Mouse (Mus musculus): ENCODE measurements at regions not wholly inside any gene's neighbourhood (a gene's known extent, or its start where the extent isn't known, plus 50 kb on each side); places are given as distances from the start of the nearest gene placed in this dataset.

DNA sequence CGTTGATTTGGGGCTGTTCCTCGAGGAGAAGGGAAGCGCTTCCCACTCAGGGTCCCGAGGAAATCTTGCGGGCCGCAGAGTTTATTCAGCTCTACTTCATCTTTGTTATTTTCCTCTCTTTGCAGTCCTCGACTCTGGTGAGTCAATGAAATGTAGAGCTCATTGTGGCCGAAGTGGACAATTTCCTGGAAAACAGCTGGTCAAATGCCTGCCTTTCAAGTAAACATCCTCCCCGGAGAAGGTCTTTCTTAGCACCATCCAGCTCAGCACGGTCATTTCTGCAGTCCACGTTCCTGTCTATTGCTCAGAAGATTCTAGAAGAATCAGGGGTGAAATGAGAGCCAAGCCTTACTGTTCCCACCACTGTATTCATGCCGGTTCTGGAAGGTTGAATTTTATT lies 133.0 kb downstream of the Bcas1 start:
- TF ChIP-seq GATA1 (IDR thresholded peaks at IDR 0.05; ENCODE audit: low read length) (no peak), TAL1 (IDR thresholded peaks at IDR 0.05; ENCODE audit: low read length) (no peak)
- Histone ChIP-seq H3K27me3 (ENCODE audit: control insufficient read depth) (peaks cover 3% of the 10 kb centered on the region; the same call in 1 of the 2 replicates), H3K4me3 (replicated peaks) (no peak overlapping the region), H3K4me1 (ENCODE audit: control insufficient read depth) (no peaks in the 10 kb centered on the region), H3K9me3 (ENCODE audit: control insufficient read depth, low read length) (no peaks in the 10 kb centered on the region), H3K36me3 (ENCODE audit: control insufficient read depth) (no peaks in the 10 kb centered on the region)

GRCm38 (mm10) chr2:170291841-170292655 lies 135.6 kb downstream of the Bcas1 start:
- no peaks in the 10 kb centered on the region for H3K36me3 ChIP-seq (ENCODE audit: control insufficient read depth)
- TF ChIP-seq TAL1 (IDR thresholded peaks at IDR 0.05; ENCODE audit: low read length) (no peak), GATA1 (IDR thresholded peaks at IDR 0.05; ENCODE audit: low read length) (no peak)
- no peak overlapping the region for H3K4me3 ChIP-seq (replicated peaks)
- no peaks in the 10 kb centered on the region for H3K9me3 ChIP-seq (ENCODE audit: control insufficient read depth, low read length)
- no peaks in the 10 kb centered on the region for H3K4me1 ChIP-seq (ENCODE audit: control insufficient read depth)
- peaks cover 8% of the 10 kb centered on the region for H3K27me3 ChIP-seq (ENCODE audit: control insufficient read depth)

DNA sequence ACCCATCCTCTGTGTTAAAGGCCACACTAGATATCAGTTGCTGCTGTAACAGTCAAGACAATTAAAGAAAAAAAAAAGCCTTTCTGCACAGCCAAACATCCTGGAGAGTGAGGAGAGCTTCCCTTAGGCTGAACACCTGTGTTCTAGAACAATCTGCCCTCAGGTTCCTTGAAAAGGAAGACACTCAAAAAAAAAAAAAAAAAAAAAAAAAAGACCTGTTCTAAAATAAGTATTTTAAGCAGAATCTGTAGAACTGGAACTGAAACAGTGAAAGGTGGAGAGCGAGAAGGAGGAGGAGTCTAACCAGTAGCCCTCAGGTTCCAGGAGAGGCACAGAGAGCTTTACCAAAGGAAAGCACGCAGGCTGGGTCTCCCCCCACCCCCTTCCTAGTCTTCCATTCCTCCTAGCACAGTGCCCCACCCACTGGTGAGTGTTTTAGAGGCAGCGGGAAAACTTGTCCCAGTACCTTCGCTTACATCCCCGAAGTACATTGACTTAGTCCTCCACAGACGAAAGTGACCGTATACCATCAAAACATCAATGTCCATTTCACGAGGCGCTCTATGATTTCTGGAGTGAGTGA lies 138.2 kb downstream of the Bcas1 start:
- Histone ChIP-seq H3K4me1 (ENCODE audit: control insufficient read depth) (no peaks in the 10 kb centered on the region), H3K4me3 (replicated peaks) (no peak overlapping the region), H3K9me3 (ENCODE audit: control insufficient read depth, low read length) (no peaks in the 10 kb centered on the region), H3K27me3 (ENCODE audit: control insufficient read depth) (peaks cover 15% of the 10 kb centered on the region), H3K36me3 (ENCODE audit: control insufficient read depth) (no peaks in the 10 kb centered on the region)
- no peak for TF ChIP-seq TAL1 (IDR thresholded peaks at IDR 0.05; ENCODE audit: low read length)
- TF ChIP-seq GATA1 (IDR thresholded peaks at IDR 0.05; ENCODE audit: low read length), result no peak

DNA sequence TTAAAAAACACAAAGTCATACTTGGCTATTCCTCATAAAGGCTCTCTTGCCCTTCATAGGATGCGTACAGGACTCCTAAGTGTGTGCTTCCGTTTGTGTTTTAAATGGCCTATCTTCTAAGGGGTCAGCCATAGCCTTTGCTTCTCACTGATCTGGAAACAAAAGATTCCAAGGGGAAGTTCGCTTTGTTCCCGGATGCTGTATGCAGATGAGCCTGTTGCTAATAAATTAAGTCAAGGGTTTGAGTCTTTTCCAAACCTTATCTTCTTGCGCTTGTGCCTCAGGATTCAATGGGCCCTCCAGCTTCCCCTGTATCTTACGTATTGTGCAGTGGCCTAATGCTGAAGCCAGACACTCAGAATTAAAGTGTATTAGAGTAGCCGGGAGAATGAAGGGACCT lies 138.9 kb downstream of the Bcas1 start:
- Histone ChIP-seq H3K4me1 (ENCODE audit: control insufficient read depth) (no peaks in the 10 kb centered on the region), H3K36me3 (ENCODE audit: control insufficient read depth) (no peaks in the 10 kb centered on the region), H3K4me3 (replicated peaks) (no peak overlapping the region), H3K27me3 (ENCODE audit: control insufficient read depth) (peaks cover 15% of the 10 kb centered on the region), H3K9me3 (ENCODE audit: control insufficient read depth, low read length) (no peaks in the 10 kb centered on the region)
- TF ChIP-seq GATA1 (IDR thresholded peaks at IDR 0.05; ENCODE audit: low read length), result no peak
- no peak for TF ChIP-seq TAL1 (IDR thresholded peaks at IDR 0.05; ENCODE audit: low read length)

- H3K4me3 ChIP-seq (replicated peaks), result no peak overlapping the region
- peaks cover 15% of the 10 kb centered on the region for H3K27me3 ChIP-seq (ENCODE audit: control insufficient read depth)
- no peaks in the 10 kb centered on the region for H3K4me1 ChIP-seq (ENCODE audit: control insufficient read depth)
- no peaks in the 10 kb centered on the region for H3K36me3 ChIP-seq (ENCODE audit: control insufficient read depth)
- TF ChIP-seq TAL1 (IDR thresholded peaks at IDR 0.05; ENCODE audit: low read length), result no peak
- no peak for TF ChIP-seq GATA1 (IDR thresholded peaks at IDR 0.05; ENCODE audit: low read length)
- no peaks in the 10 kb centered on the region for H3K9me3 ChIP-seq (ENCODE audit: control insufficient read depth, low read length)
Measured at GRCm38 (mm10) chr2:170288196-170288595, 139.4 kb downstream of the Bcas1 start.

GRCm38 (mm10) chr2:170287301-170287885 lies 139.5 kb upstream of the Zfp217 start:
- TF ChIP-seq TAL1 (IDR thresholded peaks at IDR 0.05; ENCODE audit: low read length) (no peak), GATA1 (IDR thresholded peaks at IDR 0.05; ENCODE audit: low read length) (no peak)
- H3K4me3 ChIP-seq (replicated peaks), result peak overlapping the region; percentile 7
- H3K9me3 ChIP-seq (ENCODE audit: control insufficient read depth, low read length), result no peaks in the 10 kb centered on the region
- H3K36me3 ChIP-seq (ENCODE audit: control insufficient read depth), result no peaks in the 10 kb centered on the region
- H3K27me3 ChIP-seq (ENCODE audit: control insufficient read depth), result peaks cover 15% of the 10 kb centered on the region
- no peaks in the 10 kb centered on the region for H3K4me1 ChIP-seq (ENCODE audit: control insufficient read depth)

- TF ChIP-seq TAL1 (IDR thresholded peaks at IDR 0.05; ENCODE audit: low read length) (no peak), GATA1 (IDR thresholded peaks at IDR 0.05; ENCODE audit: low read length) (no peak)
- Histone ChIP-seq H3K36me3 (ENCODE audit: control insufficient read depth) (no peaks in the 10 kb centered on the region), H3K9me3 (ENCODE audit: control insufficient read depth, low read length) (no peaks in the 10 kb centered on the region), H3K27me3 (ENCODE audit: control insufficient read depth) (peaks cover 15% of the 10 kb centered on the region), H3K4me1 (ENCODE audit: control insufficient read depth) (no peaks in the 10 kb centered on the region), H3K4me3 (replicated peaks) (no peak overlapping the region)
Measured at GRCm38 (mm10) chr2:170286773-170287172, 138.9 kb upstream of the Zfp217 start.

DNA sequence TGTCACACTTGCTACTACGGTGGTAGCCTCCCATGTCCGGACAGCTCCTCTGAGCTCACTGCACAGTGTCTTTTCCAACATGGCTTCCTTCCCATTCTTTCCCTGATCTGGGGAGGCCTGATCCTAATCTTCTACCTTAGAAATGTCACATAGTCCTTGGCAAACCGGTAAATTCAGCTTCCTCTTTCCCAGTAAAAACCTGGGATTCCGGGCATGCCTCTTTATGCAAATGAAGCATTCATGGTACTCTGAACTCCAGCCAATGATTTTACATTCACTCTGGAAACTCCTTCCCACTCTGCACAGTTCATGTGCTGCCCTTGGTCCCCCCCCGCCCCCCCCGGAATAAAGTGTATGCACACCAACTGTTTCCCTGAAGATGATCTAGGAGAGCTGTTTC lies 134.6 kb upstream of the Zfp217 start:
- H3K9me3 ChIP-seq (ENCODE audit: control insufficient read depth, low read length), result no peaks in the 10 kb centered on the region
- H3K36me3 ChIP-seq (ENCODE audit: control insufficient read depth), result no peaks in the 10 kb centered on the region
- H3K4me3 ChIP-seq (replicated peaks), result no peak overlapping the region
- no peaks in the 10 kb centered on the region for H3K4me1 ChIP-seq (ENCODE audit: control insufficient read depth)
- H3K27me3 ChIP-seq (ENCODE audit: control insufficient read depth), result peaks cover 10% of the 10 kb centered on the region
- TF ChIP-seq TAL1 (IDR thresholded peaks at IDR 0.05; ENCODE audit: low read length), result no peak
- no peak for TF ChIP-seq GATA1 (IDR thresholded peaks at IDR 0.05; ENCODE audit: low read length)

DNA sequence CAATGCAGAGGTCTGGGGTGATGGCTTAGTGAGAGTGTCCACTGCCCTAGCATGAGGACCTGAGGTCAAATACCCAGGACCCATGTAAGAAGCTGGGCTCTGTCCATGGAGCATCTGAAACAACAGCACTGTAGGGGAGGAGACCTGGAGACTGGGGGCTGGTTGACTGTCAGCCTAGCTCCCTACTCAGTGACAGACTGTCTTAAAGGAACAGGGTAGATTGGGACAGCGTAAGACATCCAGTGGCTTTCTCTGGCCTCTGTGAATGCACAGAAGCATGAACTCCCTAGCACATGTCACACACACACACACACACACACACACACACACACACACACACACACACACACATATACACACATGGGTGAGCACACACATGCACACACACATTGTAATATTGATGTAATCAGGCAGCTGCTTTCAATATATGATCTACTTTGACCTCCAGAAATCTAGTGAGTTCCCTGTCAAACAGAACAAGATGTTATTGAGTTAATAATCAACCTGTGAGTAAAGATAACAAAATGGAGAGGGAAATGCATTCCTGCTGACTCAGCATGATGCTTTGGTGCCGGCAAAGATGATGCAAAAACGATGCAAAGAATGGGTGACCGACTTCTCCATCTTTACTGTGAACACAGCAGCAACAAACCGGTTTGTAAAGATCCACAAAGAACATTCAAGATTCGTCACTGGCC lies 133.6 kb upstream of the Zfp217 start:
- TF ChIP-seq GATA1 (IDR thresholded peaks at IDR 0.05; ENCODE audit: low read length) (no peak), TAL1 (IDR thresholded peaks at IDR 0.05; ENCODE audit: low read length) (no peak)
- Histone ChIP-seq H3K4me1 (ENCODE audit: control insufficient read depth) (no peaks in the 10 kb centered on the region), H3K36me3 (ENCODE audit: control insufficient read depth) (no peaks in the 10 kb centered on the region), H3K27me3 (ENCODE audit: control insufficient read depth) (0 out of 2 replicates have a peak, but pooled peaks cover 2% of the 10 kb centered on the region), H3K9me3 (ENCODE audit: control insufficient read depth, low read length) (no peaks in the 10 kb centered on the region), H3K4me3 (replicated peaks) (no peak overlapping the region)
